31 mouse cellular contexts compared by ENCODE assay signal in the genomic region with DNA sequence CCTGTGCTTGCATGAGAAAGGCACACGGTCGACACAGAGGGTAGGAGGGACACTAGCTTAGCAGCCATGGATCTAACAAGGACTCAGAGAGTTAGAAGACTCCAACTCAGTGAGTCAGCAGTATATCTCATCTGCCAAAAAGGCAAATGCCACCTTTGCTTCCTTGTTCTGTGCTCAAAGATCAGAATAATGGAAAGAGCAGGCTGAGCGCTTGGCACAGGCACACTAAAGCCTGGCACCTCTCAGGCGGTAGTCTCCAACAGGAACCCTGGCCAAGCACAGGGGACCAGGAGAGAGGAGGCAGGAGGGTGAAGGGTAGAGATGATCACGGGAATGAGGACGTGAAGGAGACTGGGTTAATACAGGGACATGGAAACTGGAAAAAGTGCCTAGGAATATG.
DNase-seq lines count a peak whose midpoint lies in the region; ATAC-seq and TF ChIP-seq lines count a peak whose summit lies in the region.
"Had no signal": no experiment of that assay in that cellular context is flagged by ENCODE, and none has a peak within 500 bp of the region (broad histone marks: within the 10 kb centered on the region; RNA-seq: fewer than 3 reads in every experiment).

No protein-coding gene starts in this region.

- no peaks in the 10 kb centered on the region for H3K27me3 ChIP-seq in midbrain, embryonic 11.5 days (ENCODE audit: control insufficient read depth, insufficient read depth, low read length)
- no peaks in the 10 kb centered on the region for H3K27me3 ChIP-seq in midbrain, embryonic 14.5 days (ENCODE audit: control insufficient read depth, insufficient read depth, low read length)
- H3K27me3 ChIP-seq in midbrain, embryonic 10.5 days (ENCODE audit: low read depth, poor library complexity, severe bottlenecking), result no peaks in the 10 kb centered on the region
- no peaks in the 10 kb centered on the region for H3K27me3 ChIP-seq in hindbrain, postnatal 0 days (ENCODE audit: insufficient read depth, low read length)
- H3K27me3 ChIP-seq: embryonic facial prominence, embryonic 12.5 days; heart, embryonic 13.5 days; hindbrain, embryonic 13.5 days; liver, embryonic 15.5 days; lung, embryonic 15.5 days; neural tube, embryonic 13.5 days; Patski had no signal

- no peak overlapping the region for H3K27ac ChIP-seq in midbrain, embryonic 11.5 days (ENCODE audit: low read depth, low read length)
- H3K27ac ChIP-seq in midbrain, embryonic 14.5 days (replicated peaks; ENCODE audit: low read depth, low read length), result no peak overlapping the region
- no peak overlapping the region for H3K27ac ChIP-seq in midbrain, embryonic 10.5 days (replicated peaks)
- no peak overlapping the region for H3K27ac ChIP-seq in hindbrain, postnatal 0 days
- H3K27ac ChIP-seq: embryonic facial prominence, embryonic 12.5 days; heart, embryonic 13.5 days; hindbrain, embryonic 13.5 days; kidney, postnatal 0 days; limb, embryonic 10.5 days; liver, embryonic 15.5 days; lung, embryonic 15.5 days; neural tube, embryonic 13.5 days had no signal

- no peak for DNase-seq in cerebellum, postnatal 4 days (ENCODE audit: low spot score in 2 of 2)
- DNase-seq in midbrain, embryonic 11.5 days (ENCODE audit: low spot score, missing footprints), result peak; percentile 45
- no peak for DNase-seq in midbrain, embryonic 14.5 days
- DNase-seq in cerebellum, adult 8-10 months, result peak; percentile 82
- DNase-seq in cerebellum, postnatal 36 days, result peak; percentile 78 to 81
- DNase-seq in midbrain, embryonic 10.5 days (ENCODE audit: low spot score), result no peak
- no peak for DNase-seq in hindbrain, postnatal 0 days (ENCODE audit: low spot score)
- DNase-seq: adrenal gland, postnatal 10 days; forebrain, postnatal 0 days; gastrocnemius, postnatal 36 days; kidney, adult 2 months; liver; lung, postnatal 36 days; retina, postnatal 1 day; right cerebral cortex, postnatal 4 days; thymus, postnatal 4 days had no signal

- ATAC-seq in cerebellum, adult (ENCODE audit: insufficient number of reproducible peaks, low FRiP score, low TSS enrichment), result peak; percentile 67
- no peak for ATAC-seq in midbrain, embryonic 11.5 days (ENCODE audit: low FRiP score)
- no peak for ATAC-seq in midbrain, embryonic 14.5 days (ENCODE audit: low FRiP score, low TSS enrichment)
- ATAC-seq in hindbrain, postnatal 0 days, result no peak
- ATAC-seq: forebrain, postnatal 0 days; inflammation-experienced regulatory T-cells, adult 6 months; midbrain, embryonic 16.5 days; Patski had no signal

- 97% methylated on average over 6 of the region's 6 CpGs for WGBS in midbrain, embryonic 11.5 days
- WGBS in midbrain, embryonic 14.5 days, result 91% methylated on average over 6 of the region's 6 CpGs
- WGBS in midbrain, embryonic 10.5 days, result 94% methylated on average over 6 of the region's 6 CpGs
- 75% methylated on average over 6 of the region's 6 CpGs for WGBS in hindbrain, postnatal 0 days

- H3K4me3 ChIP-seq in midbrain, embryonic 11.5 days (ENCODE audit: low read depth, low read length), result no peak overlapping the region
- H3K4me3 ChIP-seq in midbrain, embryonic 14.5 days (replicated peaks; ENCODE audit: low read depth, low read length), result no peak overlapping the region
- no peak overlapping the region for H3K4me3 ChIP-seq in midbrain, embryonic 10.5 days
- H3K4me3 ChIP-seq in hindbrain, postnatal 0 days (ENCODE audit: low read length), result no peak overlapping the region
- H3K4me3 ChIP-seq: embryonic facial prominence, embryonic 12.5 days; heart, embryonic 13.5 days; hindbrain, embryonic 13.5 days; limb, embryonic 10.5 days; liver, embryonic 15.5 days; lung, embryonic 15.5 days; megakaryocyte, embryonic 14.5 days; myocyte; neural tube, embryonic 13.5 days had no signal

- no peaks in the 10 kb centered on the region for H3K36me3 ChIP-seq in midbrain, embryonic 11.5 days (ENCODE audit: control insufficient read depth, insufficient read depth, low read length)
- no peaks in the 10 kb centered on the region for H3K36me3 ChIP-seq in midbrain, embryonic 14.5 days (ENCODE audit: control insufficient read depth, insufficient read depth, low read length)
- no peaks in the 10 kb centered on the region for H3K36me3 ChIP-seq in midbrain, embryonic 10.5 days
- H3K36me3 ChIP-seq in hindbrain, postnatal 0 days (ENCODE audit: insufficient read depth, low read length), result no peaks in the 10 kb centered on the region
- H3K36me3 ChIP-seq: embryonic facial prominence, embryonic 12.5 days; G1E; hindbrain, embryonic 13.5 days; limb, embryonic 10.5 days; liver, embryonic 15.5 days; lung, embryonic 15.5 days; neural tube, embryonic 13.5 days had no signal

- no peak for TF ChIP-seq CTCF in hindbrain, postnatal 0 days (IDR thresholded peaks at IDR 0.05; ENCODE audit: low read depth)

- H3K4me2 ChIP-seq in midbrain, embryonic 11.5 days, result no peak overlapping the region
- H3K4me2 ChIP-seq in midbrain, embryonic 14.5 days (ENCODE audit: low read length), result no peak overlapping the region
- no peak overlapping the region for H3K4me2 ChIP-seq in hindbrain, postnatal 0 days (ENCODE audit: low read depth, low read length)
- H3K4me2 ChIP-seq: embryonic facial prominence, embryonic 12.5 days; heart, embryonic 13.5 days; hindbrain, embryonic 13.5 days; liver, embryonic 15.5 days; lung, embryonic 15.5 days; neural tube, embryonic 13.5 days had no signal

- no peak overlapping the region for H3K9ac ChIP-seq in midbrain, embryonic 11.5 days (ENCODE audit: low read length)
- H3K9ac ChIP-seq in midbrain, embryonic 14.5 days (replicated peaks; ENCODE audit: low read length), result no peak overlapping the region
- H3K9ac ChIP-seq in hindbrain, postnatal 0 days (replicated peaks; ENCODE audit: low read length), result no peak overlapping the region
- H3K9ac ChIP-seq: embryonic facial prominence, embryonic 12.5 days; forebrain, postnatal 0 days; heart, embryonic 13.5 days; hindbrain, embryonic 13.5 days; liver, embryonic 15.5 days; lung, embryonic 15.5 days; neural tube, embryonic 13.5 days had no signal

- no peaks in the 10 kb centered on the region for H3K9me3 ChIP-seq in midbrain, embryonic 11.5 days (ENCODE audit: control insufficient read depth, low read length)
- no peaks in the 10 kb centered on the region for H3K9me3 ChIP-seq in midbrain, embryonic 14.5 days (ENCODE audit: control insufficient read depth, low read length)
- no peaks in the 10 kb centered on the region for H3K9me3 ChIP-seq in midbrain, embryonic 10.5 days (replicated peaks)
- no peaks in the 10 kb centered on the region for H3K9me3 ChIP-seq in hindbrain, postnatal 0 days (ENCODE audit: low read length)
- H3K9me3 ChIP-seq: embryonic facial prominence, embryonic 12.5 days; heart, embryonic 13.5 days; hindbrain, embryonic 13.5 days; limb, embryonic 10.5 days; liver, embryonic 15.5 days; lung, embryonic 15.5 days; megakaryocyte, embryonic 14.5 days; neural tube, embryonic 13.5 days had no signal

- no peaks in the 10 kb centered on the region for H3K4me1 ChIP-seq in midbrain, embryonic 11.5 days (ENCODE audit: control insufficient read depth, insufficient read depth, low read length)
- H3K4me1 ChIP-seq in midbrain, embryonic 14.5 days (ENCODE audit: control insufficient read depth, insufficient read depth, low read length), result no peaks in the 10 kb centered on the region
- H3K4me1 ChIP-seq in midbrain, embryonic 10.5 days, result no peaks in the 10 kb centered on the region
- H3K4me1 ChIP-seq in hindbrain, postnatal 0 days (ENCODE audit: insufficient read depth, low read length), result peaks cover 13% of the 10 kb centered on the region
- H3K4me1 ChIP-seq: embryonic facial prominence, embryonic 12.5 days; limb, embryonic 10.5 days; liver, embryonic 15.5 days; megakaryocyte, embryonic 14.5 days had no signal

Comparison
In these comparisons a context has a peak if more than half of its experiments do, and no peak if none do; other contexts are left out.
1. DNase-seq: peak in midbrain, embryonic 11.5 days (single experiment), cerebellum, adult 8-10 months (single experiment) and cerebellum, postnatal 36 days (2 of 2); none in cerebellum, postnatal 4 days (0 of 2), midbrain, embryonic 14.5 days (single experiment), midbrain, embryonic 10.5 days (single experiment) and hindbrain, postnatal 0 days (single experiment).